Mouse (Mus musculus): Measurements from ENCODE around the gene Gimap7. TPM values are rescaled to one million over a fixed set of nuclear protein-coding genes. Genes with fewer than 3 reads are reported as not detected.

The Gimap7 gene
- polyA plus RNA-seq, 1 experiment from 2014 or later = not detected

GRCm38 (mm10) chr6:48685694-48686665, 32.4 kb upstream of the Gimap7 start:
- no peak for ATAC-seq (ENCODE audit: low read depth)
- no peak overlapping the region for H3K9ac ChIP-seq (ENCODE audit: low read depth, low read length)
- H3K36me3 ChIP-seq (ENCODE audit: control insufficient read depth, insufficient read depth, low read length) = no peaks in the 10 kb centered on the region
- no peaks in the 10 kb centered on the region for H3K9me3 ChIP-seq (ENCODE audit: control insufficient read depth, low read length)
- no peaks in the 10 kb centered on the region for H3K4me1 ChIP-seq (ENCODE audit: control insufficient read depth, insufficient read depth, low read length)
- H3K4me2 ChIP-seq (ENCODE audit: low read depth, low read length) = no peak overlapping the region
- WGBS = 82% methylated on average over 7 of the region's 7 CpGs
- H3K27me3 ChIP-seq (replicated peaks; ENCODE audit: control insufficient read depth, insufficient read depth, low read length) = no peaks in the 10 kb centered on the region
- no peak overlapping the region for H3K27ac ChIP-seq (replicated peaks; ENCODE audit: low read depth, low read length)
- no peak for DNase-seq (ENCODE audit: low spot score)
- no peak overlapping the region for H3K4me3 ChIP-seq (ENCODE audit: low read depth, low read length)

GRCm38 (mm10) chr6:48687077-48687476, 31.3 kb upstream of the Gimap7 start:
- Histone ChIP-seq H3K4me1 (ENCODE audit: control insufficient read depth, insufficient read depth, low read length) (no peaks in the 10 kb centered on the region), H3K9ac (ENCODE audit: low read depth, low read length) (no peak overlapping the region), H3K27ac (replicated peaks; ENCODE audit: low read depth, low read length) (no peak overlapping the region), H3K9me3 (ENCODE audit: control insufficient read depth, low read length) (no peaks in the 10 kb centered on the region), H3K27me3 (replicated peaks; ENCODE audit: control insufficient read depth, insufficient read depth, low read length) (no peaks in the 10 kb centered on the region), H3K4me3 (ENCODE audit: low read depth, low read length) (no peak overlapping the region), H3K4me2 (ENCODE audit: low read depth, low read length) (no peak overlapping the region), H3K36me3 (ENCODE audit: control insufficient read depth, insufficient read depth, low read length) (no peaks in the 10 kb centered on the region)
- 72% methylated on average over 2 of the region's 2 CpGs for WGBS
- no peak for DNase-seq (ENCODE audit: low spot score)
- no peak for ATAC-seq (ENCODE audit: low read depth)

GRCm38 (mm10) chr6:48689320-48689719, 29.1 kb upstream of the Gimap7 start:
- H3K4me1 ChIP-seq (ENCODE audit: control insufficient read depth, insufficient read depth, low read length) = no peaks in the 10 kb centered on the region
- H3K27me3 ChIP-seq (replicated peaks; ENCODE audit: control insufficient read depth, insufficient read depth, low read length) = no peaks in the 10 kb centered on the region
- H3K36me3 ChIP-seq (ENCODE audit: control insufficient read depth, insufficient read depth, low read length) = no peaks in the 10 kb centered on the region
- H3K4me2 ChIP-seq (ENCODE audit: low read depth, low read length) = no peak overlapping the region
- H3K27ac ChIP-seq (replicated peaks; ENCODE audit: low read depth, low read length) = no peak overlapping the region
- ATAC-seq (ENCODE audit: low read depth) (no peak), DNase-seq (ENCODE audit: low spot score) (no peak)
- H3K9ac ChIP-seq (ENCODE audit: low read depth, low read length) = no peak overlapping the region
- no peak overlapping the region for H3K4me3 ChIP-seq (ENCODE audit: low read depth, low read length)
- no peaks in the 10 kb centered on the region for H3K9me3 ChIP-seq (ENCODE audit: control insufficient read depth, low read length)
- WGBS = 85% methylated on average over 2 of the region's 2 CpGs

DNA sequence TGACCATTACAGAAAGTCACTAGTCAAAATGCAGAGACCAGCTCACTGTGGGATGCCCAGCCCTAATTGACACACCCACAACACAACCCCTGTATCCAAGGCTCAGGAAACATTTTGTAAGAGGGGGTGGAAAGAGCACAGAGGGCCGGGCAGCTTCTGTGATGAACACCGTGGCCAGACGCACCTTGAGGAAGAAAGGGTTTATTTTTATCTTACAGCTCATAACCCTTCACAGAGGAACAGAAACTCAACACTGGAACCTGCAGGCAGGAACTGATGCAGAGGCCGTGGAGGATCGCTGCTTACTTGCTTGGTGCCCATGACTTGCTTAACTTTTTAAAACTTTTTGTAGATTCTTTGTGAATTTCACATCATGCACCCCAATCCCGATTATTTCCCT, 25.5 kb upstream of the Gimap7 start:
- WGBS = 81% methylated on average over 6 of the region's 6 CpGs
- Histone ChIP-seq H3K36me3 (ENCODE audit: control insufficient read depth, insufficient read depth, low read length) (no peaks in the 10 kb centered on the region), H3K4me3 (ENCODE audit: low read depth, low read length) (no peak overlapping the region)

DNA sequence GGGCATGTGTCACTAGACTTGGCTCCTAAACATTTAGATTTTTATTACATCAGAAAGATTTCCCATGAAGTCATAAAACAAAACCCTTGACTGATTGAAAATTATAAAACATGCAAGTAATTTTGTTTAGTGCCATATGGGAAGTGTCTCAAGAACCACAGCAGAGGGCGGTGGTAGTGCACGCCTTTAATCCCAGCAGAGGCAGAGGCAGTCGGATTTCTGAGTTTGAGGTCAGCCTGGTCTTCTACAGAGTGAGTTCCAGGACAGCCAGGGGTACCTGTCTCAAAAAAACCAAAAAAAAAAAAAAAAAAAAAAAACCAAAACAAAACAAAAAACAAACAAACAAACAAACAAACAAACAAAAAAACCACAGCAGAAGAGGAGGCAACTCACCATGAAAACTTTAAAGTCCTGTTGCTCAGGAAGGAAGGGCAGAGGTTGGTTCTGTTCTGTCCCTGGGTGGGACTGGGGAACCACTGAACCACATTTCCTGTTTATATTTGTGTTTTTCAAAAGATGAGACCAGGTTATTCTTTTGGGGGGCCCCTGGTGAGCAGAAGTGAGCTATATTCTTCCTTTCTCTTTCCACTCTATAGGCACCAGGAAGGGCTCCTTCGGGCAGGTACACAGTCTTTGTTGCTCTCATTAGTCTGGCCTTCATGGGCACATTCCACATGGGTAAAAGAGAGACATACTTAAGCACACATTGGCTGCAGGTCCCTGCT, 21.4 kb upstream of the Gimap7 start:
- Histone ChIP-seq H3K4me2 (ENCODE audit: low read depth, low read length) (no peak overlapping the region), H3K4me1 (ENCODE audit: control insufficient read depth, insufficient read depth, low read length) (no peaks in the 10 kb centered on the region), H3K27ac (replicated peaks; ENCODE audit: low read depth, low read length) (0 out of 2 replicates have a peak overlapping the region, but pooled peaks have one; percentile 39), H3K36me3 (ENCODE audit: control insufficient read depth, insufficient read depth, low read length) (no peaks in the 10 kb centered on the region), H3K9me3 (ENCODE audit: control insufficient read depth, low read length) (no peaks in the 10 kb centered on the region), H3K9ac (ENCODE audit: low read depth, low read length) (no peak overlapping the region), H3K27me3 (replicated peaks; ENCODE audit: control insufficient read depth, insufficient read depth, low read length) (no peaks in the 10 kb centered on the region), H3K4me3 (ENCODE audit: low read depth, low read length) (no peak overlapping the region)
- WGBS = 79% methylated on average over 4 of the region's 4 CpGs
- ATAC-seq (ENCODE audit: low read depth) (no peak), DNase-seq (ENCODE audit: low spot score) (no peak)

More for the DNA sequence above, 25.5 kb upstream of the Gimap7 start:
- DNase-seq (ENCODE audit: low spot score) = no peak
- Histone ChIP-seq H3K9me3 (ENCODE audit: control insufficient read depth, low read length) (no peaks in the 10 kb centered on the region), H3K4me2 (ENCODE audit: low read depth, low read length) (no peak overlapping the region), H3K9ac (ENCODE audit: low read depth, low read length) (no peak overlapping the region), H3K27ac (replicated peaks; ENCODE audit: low read depth, low read length) (no peak overlapping the region), H3K27me3 (replicated peaks; ENCODE audit: control insufficient read depth, insufficient read depth, low read length) (no peaks in the 10 kb centered on the region), H3K4me1 (ENCODE audit: control insufficient read depth, insufficient read depth, low read length) (no peaks in the 10 kb centered on the region)
- ATAC-seq (ENCODE audit: low read depth) = no peak

GRCm38 (mm10) chr6:48697555-48697930, 20.9 kb upstream of the Gimap7 start:
- Histone ChIP-seq H3K4me1 (ENCODE audit: control insufficient read depth, insufficient read depth, low read length) (no peaks in the 10 kb centered on the region), H3K9ac (ENCODE audit: low read depth, low read length) (no peak overlapping the region), H3K4me3 (ENCODE audit: low read depth, low read length) (no peak overlapping the region), H3K36me3 (ENCODE audit: control insufficient read depth, insufficient read depth, low read length) (no peaks in the 10 kb centered on the region), H3K4me2 (ENCODE audit: low read depth, low read length) (no peak overlapping the region), H3K9me3 (ENCODE audit: control insufficient read depth, low read length) (no peaks in the 10 kb centered on the region), H3K27me3 (replicated peaks; ENCODE audit: control insufficient read depth, insufficient read depth, low read length) (no peaks in the 10 kb centered on the region), H3K27ac (replicated peaks; ENCODE audit: low read depth, low read length) (no peak overlapping the region)
- 40% methylated on average over 1 of the region's 1 CpGs for WGBS
- DNase-seq (ENCODE audit: low spot score) (no peak), ATAC-seq (ENCODE audit: low read depth) (no peak)

GRCm38 (mm10) chr6:48698066-48698856, 20.2 kb upstream of the Gimap7 start:
- no peak for ATAC-seq (ENCODE audit: low read depth)
- DNase-seq (ENCODE audit: low spot score) = no peak

GRCm38 (mm10) chr6:48698888-48699287, 19.5 kb upstream of the Gimap7 start:
- Histone ChIP-seq H3K4me3 (ENCODE audit: low read depth, low read length) (no peak overlapping the region), H3K36me3 (ENCODE audit: control insufficient read depth, insufficient read depth, low read length) (no peaks in the 10 kb centered on the region), H3K4me2 (ENCODE audit: low read depth, low read length) (no peak overlapping the region), H3K27ac (replicated peaks; ENCODE audit: low read depth, low read length) (no peak overlapping the region), H3K27me3 (replicated peaks; ENCODE audit: control insufficient read depth, insufficient read depth, low read length) (no peaks in the 10 kb centered on the region), H3K9me3 (ENCODE audit: control insufficient read depth, low read length) (no peaks in the 10 kb centered on the region), H3K4me1 (ENCODE audit: control insufficient read depth, insufficient read depth, low read length) (no peaks in the 10 kb centered on the region), H3K9ac (ENCODE audit: low read depth, low read length) (no peak overlapping the region)
- DNase-seq (ENCODE audit: low spot score) (no peak), ATAC-seq (ENCODE audit: low read depth) (no peak)
- WGBS = 76% methylated on average over 3 of the region's 3 CpGs

More at GRCm38 (mm10) chr6:48698066-48698856, 20.2 kb upstream of the Gimap7 start:
- Histone ChIP-seq H3K4me3 (ENCODE audit: low read depth, low read length) (no peak overlapping the region), H3K36me3 (ENCODE audit: control insufficient read depth, insufficient read depth, low read length) (no peaks in the 10 kb centered on the region), H3K9ac (ENCODE audit: low read depth, low read length) (no peak overlapping the region), H3K27ac (replicated peaks; ENCODE audit: low read depth, low read length) (no peak overlapping the region), H3K9me3 (ENCODE audit: control insufficient read depth, low read length) (no peaks in the 10 kb centered on the region), H3K27me3 (replicated peaks; ENCODE audit: control insufficient read depth, insufficient read depth, low read length) (no peaks in the 10 kb centered on the region), H3K4me2 (ENCODE audit: low read depth, low read length) (no peak overlapping the region), H3K4me1 (ENCODE audit: control insufficient read depth, insufficient read depth, low read length) (no peaks in the 10 kb centered on the region)
- WGBS = 75% methylated on average over 7 of the region's 7 CpGs
